Mouse (Mus musculus) thymus, adult 2 months (tissue): ENCODE data around the gene Hist1h4i.

Experiments used
- CTCF ChIP-seq: fragments of 200-500 bp; IDR thresholded peaks from 2 replicates; pipeline ENCODE4 v1.5.1; 2012; ENCODE audit warnings: mild to moderate bottlenecking, control low read depth, low read length, moderate library complexity, borderline replicate concordance; ENCODE audit not compliant: control insufficient read depth, poor library complexity, insufficient read depth; ENCODE audit errors: extremely low read depth
- POLR2A ChIP-seq: fragments of 200-500 bp; IDR thresholded peaks from 2 replicates; pipeline ENCODE4 v1.6.1; 2012; ENCODE audit warnings: mild to moderate bottlenecking, low read length, control low read depth, moderate library complexity; ENCODE audit not compliant: control insufficient read depth, poor library complexity, insufficient read depth; ENCODE audit errors: extremely low read depth

DNA sequence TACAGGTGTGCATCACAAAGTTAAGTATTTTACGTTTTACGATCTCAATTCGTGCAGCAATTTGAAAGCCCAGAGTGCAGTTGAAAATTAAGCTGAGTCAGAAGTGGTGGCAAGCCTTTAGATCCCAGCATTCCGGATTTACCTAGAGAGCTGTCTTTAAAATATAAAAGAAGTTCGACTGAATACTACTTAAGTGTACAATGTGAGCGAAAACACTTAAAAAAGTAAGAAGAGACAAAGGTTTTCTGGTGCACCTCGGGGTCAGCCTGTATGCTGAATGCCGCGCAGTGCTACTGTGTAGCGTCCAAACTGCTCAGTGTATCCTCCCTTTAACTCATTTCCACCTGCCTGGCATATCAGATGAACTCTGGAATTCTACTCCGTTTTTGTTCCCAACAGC is 19.6 kb downstream of the Hist1h4i start:
- TF ChIP-seq CTCF: no peak
- TF ChIP-seq POLR2A: no peak
